Mouse (Mus musculus) thymus, adult 2 months (tissue): ENCODE results near the gene Dmrta2. TPM values are rescaled to one million over a fixed set of nuclear protein-coding genes. Genes with fewer than 3 reads are reported as not detected.

Experiments
- DNase-seq: peaks from one replicate; pipeline ENCODE4 v3.0.0; 2021
- H3K27ac ChIP-seq: fragments of 200-500 bp; 2 replicates; pipeline ENCODE4 v1.5.1; 2012; ENCODE audit warnings: low read length, control low read depth; ENCODE audit not compliant: control insufficient read depth, insufficient read depth
- H3K27me3 ChIP-seq: fragments of 200-500 bp; 2 replicates; pipeline ENCODE4 v1.6.1; 2012; ENCODE audit warnings: mild to moderate bottlenecking, low read length, moderate library complexity, mixed read lengths; ENCODE audit not compliant: control insufficient read depth, insufficient read depth
- H3K36me3 ChIP-seq: fragments of 200-500 bp; 2 replicates; pipeline ENCODE4 v1.6.1; 2012; ENCODE audit warnings: mild to moderate bottlenecking, low read length, moderate library complexity; ENCODE audit not compliant: control insufficient read depth, insufficient read depth
- H3K4me1 ChIP-seq: fragments of 200-500 bp; replicated peaks from 2 replicates; pipeline ENCODE4 v1.6.1; 2012; ENCODE audit warnings: low read length; ENCODE audit not compliant: control insufficient read depth, insufficient read depth
- H3K4me3 ChIP-seq: fragments of 200-500 bp; 2 replicates; pipeline ENCODE4 v1.5.1; 2012; ENCODE audit warnings: mild to moderate bottlenecking, low read length, control low read depth, moderate library complexity; ENCODE audit not compliant: control insufficient read depth, insufficient read depth
- CTCF ChIP-seq: fragments of 200-500 bp; IDR thresholded peaks from 2 replicates; pipeline ENCODE4 v1.5.1; 2012; ENCODE audit warnings: mild to moderate bottlenecking, control low read depth, low read length, moderate library complexity, borderline replicate concordance; ENCODE audit not compliant: control insufficient read depth, poor library complexity, insufficient read depth; ENCODE audit errors: extremely low read depth
- POLR2A ChIP-seq: fragments of 200-500 bp; IDR thresholded peaks from 2 replicates; pipeline ENCODE4 v1.6.1; 2012; ENCODE audit warnings: mild to moderate bottlenecking, low read length, control low read depth, moderate library complexity; ENCODE audit not compliant: control insufficient read depth, poor library complexity, insufficient read depth; ENCODE audit errors: extremely low read depth
- WGBS: fragments of 180-500 bp; shearing (Covaris S2); methylation state at CpG from one replicate; pipeline ENCODE4 v1.1.7; 2018; 5-methylcytosine and 5-hydroxymethylcytosine counted together
- polyA plus RNA-seq: library from polyadenylated mRNA; depleted of rRNA; stranded (reverse); fragments of >200 nt; gene quantifications from 2 replicates; pipeline ENCODE4 v1.2.3, GENCODE M21; 2012

Gene Dmrta2
- polyA plus RNA-seq, 1 experiment = 0.67 TPM

- Histone ChIP-seq H3K36me3 (no peaks in the 10 kb centered on the region), H3K27me3 (no peaks in the 10 kb centered on the region), H3K4me3 (no peak overlapping the region), H3K27ac (no peak overlapping the region), H3K4me1 (no peaks in the 10 kb centered on the region)
- TF ChIP-seq CTCF = peak; percentile 83
- no peak for TF ChIP-seq POLR2A
- peak; percentile 77 for DNase-seq
- WGBS = 16% methylated on average over 12 of the region's 12 CpGs
Measured at GRCm38 (mm10) chr4:110020255-110020654, 42.4 kb downstream of the Dmrta2 start.

GRCm38 (mm10) chr4:110021956-110022625, 44.2 kb downstream of the Dmrta2 start:
- DNase-seq = peak; percentile 77
- no peak for TF ChIP-seq POLR2A
- peak; percentile 84 for TF ChIP-seq CTCF
- Histone ChIP-seq H3K4me3 (no peak overlapping the region), H3K4me1 (no peaks in the 10 kb centered on the region), H3K27me3 (no peaks in the 10 kb centered on the region), H3K36me3 (no peaks in the 10 kb centered on the region), H3K27ac (no peak overlapping the region)
- WGBS = 19% methylated on average over 25 of the region's 25 CpGs

- H3K36me3 ChIP-seq = no peaks in the 10 kb centered on the region
- H3K27ac ChIP-seq = no peak overlapping the region
- no peaks in the 10 kb centered on the region for H3K27me3 ChIP-seq
- H3K4me3 ChIP-seq = no peak overlapping the region
- DNase-seq = peak; percentile 16
- H3K4me1 ChIP-seq = no peaks in the 10 kb centered on the region
- 65% methylated on average over 6 of the region's 6 CpGs for WGBS
- no peak for TF ChIP-seq CTCF
- TF ChIP-seq POLR2A = no peak
Measured at GRCm38 (mm10) chr4:110028461-110029188, 50.8 kb downstream of the Dmrta2 start.

GRCm38 (mm10) chr4:110029446-110029845, 51.6 kb downstream of the Dmrta2 start:
- H3K36me3 ChIP-seq = no peaks in the 10 kb centered on the region
- no peak for DNase-seq
- no peak overlapping the region for H3K27ac ChIP-seq
- no peak overlapping the region for H3K4me3 ChIP-seq
- H3K27me3 ChIP-seq = no peaks in the 10 kb centered on the region
- TF ChIP-seq CTCF (no peak), POLR2A (no peak)
- H3K4me1 ChIP-seq = no peaks in the 10 kb centered on the region
- 82% methylated on average over 1 of the region's 1 CpGs for WGBS
